Mouse (Mus musculus): ENCODE data around the gene Raet1e.
"Not testable (repeated sequence)": the region's sequence is repeated elsewhere in the genome, so short reads cannot be mapped to it uniquely, and the experiment has no call there.

- not testable (repeated sequence) for TF ChIP-seq POLR2A, CTCF (IDR thresholded peaks at IDR 0.05; ENCODE audit: insufficient read depth, low read depth, low read length)
Observed at GRCm38 (mm10) chr10:22357373-22357772, 199.0 kb downstream of the Raet1e start.

Measured in olfactory bulb, adult 2 months (tissue).